Mouse (Mus musculus) kidney, postnatal 0 days (tissue): ENCODE results near the gene Mafk. TPM values are rescaled to one million over a fixed set of nuclear protein-coding genes. Genes with fewer than 3 reads are reported as not detected.

Source experiments
- ATAC-seq: fragments of 200-750 bp; cut with Nextera tagmentation; replicated peaks from 2 replicates; pipeline ENCODE4 v1.8.0; 2017; ENCODE audit warnings: low read depth, moderate number of reproducible peaks, moderate TSS enrichment, moderate library complexity; ENCODE audit not compliant: low FRiP score
- DNase-seq: peaks from one replicate; pipeline ENCODE4 v3.0.0-alpha.2; 2016; ENCODE audit warnings: low spot score
- H3K27ac ChIP-seq: fragments of 300-500 bp; sonication (generic); 2 replicates; pipeline ENCODE4 v1.5.1; 2014; ENCODE audit warnings: mild to moderate bottlenecking
- H3K27me3 ChIP-seq: fragments of 300-500 bp; sonication (generic); 2 replicates; pipeline ENCODE4 v1.6.1; 2014; ENCODE audit warnings: low read length, mixed read lengths; ENCODE audit not compliant: insufficient read depth
- H3K36me3 ChIP-seq: fragments of 300-500 bp; sonication (generic); 2 replicates; pipeline ENCODE4 v1.6.1; 2014; ENCODE audit warnings: low read length, mixed read lengths; ENCODE audit not compliant: insufficient read depth
- H3K4me1 ChIP-seq: fragments of 300-500 bp; sonication (generic); replicated peaks from 2 replicates; pipeline ENCODE4 v1.6.1; 2014; ENCODE audit warnings: antibody characterized with exemption, low read length, mixed read lengths; ENCODE audit not compliant: insufficient read depth
- H3K4me2 ChIP-seq: fragments of 300-500 bp; sonication (generic); 2 replicates; pipeline ENCODE4 v1.6.1; 2014; ENCODE audit warnings: mild to moderate bottlenecking, low read length, moderate library complexity, mixed read lengths
- H3K4me3 ChIP-seq: fragments of 300-500 bp; sonication (generic); replicated peaks from 2 replicates; pipeline ENCODE4 v1.5.1; 2014; ENCODE audit warnings: low read depth, low read length
- H3K9ac ChIP-seq: fragments of 300-500 bp; sonication (generic); 2 replicates; pipeline ENCODE4 v1.6.1; 2014; ENCODE audit warnings: low read depth, low read length
- H3K9me3 ChIP-seq: fragments of 300-500 bp; sonication (generic); replicated peaks from 2 replicates; pipeline ENCODE4 v1.6.1; 2016; ENCODE audit warnings: low read length, inconsistent platforms, mixed read lengths
- CTCF ChIP-seq: IDR thresholded peaks from 2 replicates; pipeline ENCODE4 v1.5.1; 2016; ENCODE audit warnings: antibody characterized with exemption, low read depth, mild to moderate bottlenecking, moderate library complexity
- WGBS: fragments of 180-500 bp; shearing (Covaris S2); extraction: QIAGEN DNeasy Blood & Tissue Kit; methylation state at CpG from one replicate; pipeline ENCODE4 v1.1.7; 2014; 5-methylcytosine and 5-hydroxymethylcytosine counted together
- polyA plus RNA-seq: library from polyadenylated mRNA; unstranded; fragments of >200 nt; fragmentation: Nextera tagmentation; extraction: Ambion mirVana; gene quantifications from 2 replicates; pipeline ENCODE4 v1.2.1, GENCODE M21; 2015

Mafk gene
- polyA plus RNA-seq, 1 experiment from 2014 or later, result 12.8 TPM

DNA sequence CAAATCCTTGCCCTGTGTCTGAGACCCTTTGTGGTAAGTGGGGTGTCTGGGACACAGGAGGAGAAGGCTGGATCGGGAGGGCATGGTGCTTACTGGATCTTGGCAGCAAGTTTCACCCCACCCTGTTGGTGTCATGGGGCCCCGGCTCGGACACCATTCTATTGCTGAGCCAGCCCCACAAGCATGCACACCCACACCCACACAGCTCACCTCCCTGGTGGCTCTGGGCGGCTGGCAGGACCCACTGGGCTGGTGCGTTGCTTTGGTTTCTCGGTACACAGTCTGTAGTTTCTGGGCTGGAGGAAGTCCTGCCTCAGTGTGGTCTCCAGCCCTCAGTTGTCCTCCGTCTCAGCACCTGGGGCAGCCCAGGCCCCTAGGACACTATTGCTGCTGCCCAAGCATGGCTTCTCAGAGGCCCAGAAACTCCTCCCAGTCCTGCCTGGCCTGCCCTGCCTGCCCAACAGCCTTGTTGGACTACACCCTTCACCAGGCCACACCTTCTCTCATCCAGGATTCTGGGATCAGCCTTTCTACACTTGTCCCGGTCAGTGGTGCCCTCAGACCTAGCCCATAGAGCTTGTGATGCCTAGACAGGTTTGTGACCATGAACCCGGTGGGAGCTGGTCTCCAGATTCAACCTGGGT, 28.3 kb downstream of the Mafk start, which contains the start of gene Tmem184a:
Gene Tmem184a, minus strand, starts transcription at position 380 of the 644 bp plus-strand sequence.
- peaks cover 7% of the 10 kb centered on the region; the same call in 1 of the 2 replicates for H3K36me3 ChIP-seq
- no peaks in the 10 kb centered on the region for H3K27me3 ChIP-seq
- H3K9me3 ChIP-seq, result no peaks in the 10 kb centered on the region
- no peak within 1 kb of the TSS for H3K27ac ChIP-seq
- H3K4me2 ChIP-seq, result no peak within 1 kb of the TSS
- TF ChIP-seq CTCF, result no peak
- DNase-seq (no peak), ATAC-seq (no peak)
- WGBS, result 80% methylated on average over 9 of the region's 9 CpGs
- no peaks in the 10 kb centered on the region for H3K4me1 ChIP-seq
- no peak within 1 kb of the TSS for H3K9ac ChIP-seq
- no peak within 1 kb of the TSS for H3K4me3 ChIP-seq

DNA sequence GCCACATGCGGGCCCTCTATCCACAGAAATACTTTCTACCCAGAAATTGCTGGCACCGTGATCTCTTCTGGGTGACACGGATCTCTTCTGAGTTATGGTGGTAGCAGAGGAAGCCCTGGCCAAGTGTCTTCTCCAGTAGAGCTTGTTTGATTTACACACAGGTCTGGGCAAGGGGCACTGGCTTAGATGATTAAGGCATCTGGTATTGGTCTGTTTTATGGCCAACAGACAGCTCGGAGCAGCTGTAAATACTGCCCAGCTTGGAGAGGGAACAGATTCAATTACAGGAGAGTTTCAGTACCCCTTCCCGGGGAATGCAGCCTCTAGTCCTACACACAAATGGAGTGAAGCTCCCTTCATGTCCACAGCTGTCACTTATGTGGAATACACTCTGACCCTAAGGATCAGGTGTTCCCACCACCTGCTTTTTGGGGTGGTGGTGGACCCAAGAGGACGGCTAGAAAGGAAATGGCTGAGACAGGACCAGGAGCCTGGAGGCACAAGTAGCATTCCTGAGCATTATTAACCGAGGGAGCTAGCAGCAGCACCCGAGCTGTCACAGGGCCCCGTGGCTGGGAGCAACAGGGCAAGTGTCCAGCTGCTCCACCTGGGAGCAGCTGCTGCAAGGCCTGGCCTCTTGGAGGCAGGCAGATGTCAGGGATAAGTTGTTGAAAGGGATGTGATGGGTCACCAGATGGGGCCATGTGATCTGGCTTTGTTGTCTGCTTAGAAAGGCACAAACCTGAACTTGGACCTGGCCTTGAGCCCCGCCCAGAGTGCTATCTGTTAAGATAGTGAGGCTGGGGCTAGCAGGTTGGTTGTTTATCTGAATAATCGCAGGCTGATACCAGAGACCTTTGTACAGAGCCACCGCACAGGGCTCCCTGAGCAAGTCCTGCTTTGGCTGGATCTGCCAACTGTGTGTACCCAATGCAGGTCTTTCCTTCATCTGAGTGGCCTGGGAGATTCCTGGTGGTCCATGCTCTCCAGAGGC, 30.4 kb downstream of the Mafk start:
- Histone ChIP-seq H3K9me3 (no peaks in the 10 kb centered on the region), H3K36me3 (peaks cover 7% of the 10 kb centered on the region; the same call in 1 of the 2 replicates), H3K4me1 (peaks cover 9% of the 10 kb centered on the region), H3K9ac (no peak overlapping the region), H3K27me3 (no peaks in the 10 kb centered on the region), H3K4me3 (no peak overlapping the region), H3K27ac (no peak overlapping the region), H3K4me2 (no peak overlapping the region)
- DNase-seq, result peak; percentile 79
- 36% methylated on average over 12 of the region's 12 CpGs for WGBS
- no peak for TF ChIP-seq CTCF
- ATAC-seq, result 0 out of 2 replicates have a peak, but pooled peaks have one; percentile 21

DNA sequence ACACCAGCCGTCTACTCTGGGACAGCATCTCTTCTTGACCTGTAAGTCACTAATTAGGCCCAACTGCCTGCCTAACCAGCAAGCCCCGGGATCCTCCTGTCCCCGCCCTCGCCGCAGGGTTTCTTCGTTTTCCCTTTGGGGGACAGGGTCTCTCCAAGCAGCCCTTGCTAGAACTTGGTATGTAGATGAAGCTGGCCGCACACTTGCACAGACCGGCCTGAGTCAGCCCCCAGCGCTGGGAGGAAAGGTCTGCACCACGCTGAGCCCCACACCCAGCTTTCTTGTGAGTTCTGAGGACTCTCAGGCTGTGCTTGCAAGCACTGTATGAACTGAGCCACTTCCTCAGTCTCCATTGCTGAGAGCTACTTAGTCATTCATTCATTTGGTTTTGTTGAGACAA, 33.2 kb downstream of the Mafk start:
- Histone ChIP-seq H3K36me3 (peaks cover 7% of the 10 kb centered on the region; the same call in 1 of the 2 replicates), H3K27ac (no peak overlapping the region), H3K4me2 (no peak overlapping the region), H3K4me3 (no peak overlapping the region), H3K9me3 (no peaks in the 10 kb centered on the region), H3K27me3 (no peaks in the 10 kb centered on the region), H3K9ac (no peak overlapping the region), H3K4me1 (peaks cover 9% of the 10 kb centered on the region)
- ATAC-seq, result no peak
- no peak for DNase-seq
- WGBS, result 88% methylated on average over 10 of the region's 10 CpGs
- no peak for TF ChIP-seq CTCF

DNA sequence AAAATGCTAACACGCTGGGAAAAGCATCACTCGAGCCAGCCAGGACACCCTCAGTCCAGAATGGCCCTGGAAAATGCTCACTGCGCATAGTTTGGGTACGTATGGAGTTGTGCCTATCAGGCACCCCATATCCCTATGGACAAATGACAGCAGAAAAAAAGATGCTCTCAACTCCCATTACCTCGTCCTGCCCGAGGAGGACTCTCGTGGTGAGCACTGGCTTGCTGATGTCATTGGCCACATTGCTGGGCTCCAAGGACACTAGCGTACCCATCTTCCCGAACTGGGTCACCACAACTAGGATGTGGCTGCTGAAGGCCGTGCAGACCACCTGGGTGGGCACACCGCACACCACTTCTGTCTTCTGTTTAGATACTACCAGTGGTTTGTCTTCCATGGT, 34.6 kb downstream of the Mafk start:
- no peak for DNase-seq
- Histone ChIP-seq H3K9me3 (no peaks in the 10 kb centered on the region), H3K4me2 (peak overlapping the region; percentile 88), H3K27ac (no peak overlapping the region), H3K4me3 (peak overlapping the region; percentile 90), H3K36me3 (peaks cover 7% of the 10 kb centered on the region; the same call in 1 of the 2 replicates), H3K9ac (peak overlapping the region; percentile 84), H3K27me3 (no peaks in the 10 kb centered on the region), H3K4me1 (peaks cover 9% of the 10 kb centered on the region)
- no peak for TF ChIP-seq CTCF
- no peak for ATAC-seq
- 42% methylated on average over 11 of the region's 11 CpGs for WGBS

DNA sequence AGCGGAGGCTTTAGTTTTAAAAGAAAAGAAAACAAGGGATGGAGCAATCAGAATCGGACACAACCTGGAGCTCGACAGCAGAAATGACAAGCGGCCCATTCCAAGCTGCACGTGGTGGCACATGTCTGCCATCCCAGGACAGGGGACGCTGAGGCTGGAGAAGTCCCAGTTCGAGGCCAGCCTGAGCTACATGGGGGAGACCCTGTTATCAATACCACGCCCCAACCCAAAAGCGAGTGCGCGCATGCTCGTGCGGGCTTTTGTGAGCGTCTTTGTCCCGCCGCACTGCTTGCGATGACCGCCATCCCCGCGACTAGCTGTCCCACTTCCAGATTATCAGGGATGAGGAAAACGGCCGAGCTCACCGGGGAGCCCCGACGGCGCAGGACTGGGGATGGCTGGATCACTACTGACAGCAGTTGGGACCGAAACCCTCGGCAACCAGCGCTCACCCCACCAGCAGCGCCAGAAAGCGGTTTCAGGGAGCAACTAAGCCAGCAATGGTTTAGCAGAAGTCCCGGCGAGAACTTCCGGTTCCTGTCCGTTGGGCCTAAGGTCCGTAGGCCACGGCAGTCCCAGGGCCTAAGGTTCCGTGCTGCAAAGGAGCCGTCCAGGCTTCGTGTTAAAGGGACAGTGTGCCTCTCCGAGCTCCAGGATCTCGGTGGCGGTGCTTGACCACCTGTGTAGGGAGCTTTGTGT, 35.2 kb downstream of the Mafk start, which contains the start of the genes Gm26938 and Psmg3:
Gene Gm26938, minus strand, starts transcription at position 51 of the 699 bp plus-strand sequence.
Gene Psmg3, minus strand, starts transcription at position 529 of the 699 bp plus-strand sequence.
- DNase-seq, result peak; percentile 85
- peak; percentile 74 for ATAC-seq
- H3K4me2 ChIP-seq, result peak within 1 kb of the TSS; percentile 88

More for the DNA sequence above, 35.2 kb downstream of the Mafk start, which contains the start of the genes Gm26938 and Psmg3:
- no peaks in the 10 kb centered on the region for H3K9me3 ChIP-seq
- peaks cover 9% of the 10 kb centered on the region for H3K4me1 ChIP-seq
- H3K27me3 ChIP-seq, result no peaks in the 10 kb centered on the region
- H3K4me3 ChIP-seq, result peak within 1 kb of the TSS; percentile 90
- H3K9ac ChIP-seq, result peak within 1 kb of the TSS; percentile 84
- peaks cover 7% of the 10 kb centered on the region; the same call in 1 of the 2 replicates for H3K36me3 ChIP-seq
- under 1% methylated on average over 43 of the region's 43 CpGs for WGBS
- peak within 1 kb of the TSS; percentile 73 for H3K27ac ChIP-seq
- no peak for TF ChIP-seq CTCF
